Mouse (Mus musculus): Measurements from ENCODE around the gene Ttc24. TPM values are rescaled to one million over a fixed set of nuclear protein-coding genes. Genes with fewer than 3 reads are reported as not detected.

The Ttc24 gene
- polyA plus RNA-seq, 1 experiment from 2014 or later: not detected

GRCm38 (mm10) chr3:88030608-88031395 lies 47.3 kb downstream of the Ttc24 start:
- H3K27me3 ChIP-seq: peaks cover 31% of the 10 kb centered on the region
- no peak overlapping the region for H3K4me2 ChIP-seq
- no peak overlapping the region for H3K27ac ChIP-seq (replicated peaks)
- WGBS: 25% methylated on average over 19 of the region's 19 CpGs
- H3K36me3 ChIP-seq: no peaks in the 10 kb centered on the region
- H3K4me1 ChIP-seq (replicated peaks): no peaks in the 10 kb centered on the region
- no peak overlapping the region for H3K9ac ChIP-seq
- H3K4me3 ChIP-seq: no peak overlapping the region
- ATAC-seq (ENCODE audit: low FRiP score, low read depth): no peak
- no peaks in the 10 kb centered on the region for H3K9me3 ChIP-seq

- Histone ChIP-seq H3K36me3 (no peaks in the 10 kb centered on the region), H3K9ac (no peak within 1 kb of the TSS), H3K27me3 (peaks cover 58% of the 10 kb centered on the region), H3K27ac (replicated peaks) (no peak within 1 kb of the TSS), H3K4me1 (replicated peaks) (peaks cover 17% of the 10 kb centered on the region), H3K9me3 (no peaks in the 10 kb centered on the region), H3K4me2 (no peak within 1 kb of the TSS), H3K4me3 (no peak within 1 kb of the TSS)
- ATAC-seq (ENCODE audit: low FRiP score, low read depth): no peak
- 44% methylated on average over 5 of the region's 5 CpGs for WGBS
Observed at GRCm38 (mm10) chr3:88027434-88028186, 50.5 kb downstream of the Ttc24 start, which contains the start of gene Hapln2. Gene Hapln2 (minus strand): TSS chr3:88027583.

- Histone ChIP-seq H3K9ac (no peak overlapping the region), H3K27ac (replicated peaks) (no peak overlapping the region), H3K27me3 (peaks cover 60% of the 10 kb centered on the region), H3K9me3 (no peaks in the 10 kb centered on the region), H3K4me3 (no peak overlapping the region), H3K36me3 (no peaks in the 10 kb centered on the region), H3K4me1 (replicated peaks) (peaks cover 21% of the 10 kb centered on the region), H3K4me2 (no peak overlapping the region)
- no peak for ATAC-seq (ENCODE audit: low FRiP score, low read depth)
- WGBS: 71% methylated on average over 7 of the region's 7 CpGs
Observed at GRCm38 (mm10) chr3:88026823-88027222, 51.3 kb downstream of the Ttc24 start.

GRCm38 (mm10) chr3:88023192-88024074 lies 54.7 kb downstream of the Ttc24 start:
- no peaks in the 10 kb centered on the region for H3K36me3 ChIP-seq
- peak overlapping the region; percentile 89 for H3K4me2 ChIP-seq
- H3K4me1 ChIP-seq (replicated peaks): peaks cover 21% of the 10 kb centered on the region
- under 1% methylated on average over 79 of the region's 81 CpGs for WGBS
- peak overlapping the region; percentile 53 for H3K4me3 ChIP-seq
- no peak overlapping the region for H3K27ac ChIP-seq (replicated peaks)
- ATAC-seq (ENCODE audit: low FRiP score, low read depth): peak; percentile 76
- H3K9ac ChIP-seq: peak overlapping the region; percentile 39
- peaks cover 67% of the 10 kb centered on the region for H3K27me3 ChIP-seq
- H3K9me3 ChIP-seq: no peaks in the 10 kb centered on the region

GRCm38 (mm10) chr3:88022322-88023191 lies 55.5 kb downstream of the Ttc24 start:
- Histone ChIP-seq H3K4me1 (replicated peaks) (peaks cover 21% of the 10 kb centered on the region), H3K27ac (replicated peaks) (no peak overlapping the region), H3K4me2 (peak overlapping the region; percentile 89), H3K4me3 (peak overlapping the region; percentile 53), H3K9ac (peak overlapping the region; percentile 39), H3K9me3 (no peaks in the 10 kb centered on the region), H3K36me3 (no peaks in the 10 kb centered on the region), H3K27me3 (peaks cover 70% of the 10 kb centered on the region)
- under 1% methylated on average over 65 of the region's 66 CpGs for WGBS
- ATAC-seq (ENCODE audit: low FRiP score, low read depth): peak; percentile 90

Other genes with a start within 250 kb of the Ttc24 start
- 0.05 TPM in 1 of 2 replicates, not detected in the other for gene Sh2d2a, start 231.5 kb downstream of the Ttc24 start, polyA plus RNA-seq (2015; fragmentation: Nextera tagmentation; extraction: Ambion mirVana)
- gene Prcc, start 192.7 kb downstream of the Ttc24 start, polyA plus RNA-seq (2015; fragmentation: Nextera tagmentation; extraction: Ambion mirVana): 15.6 and 18.5 TPM in 2 replicates
- gene Hdgf, start 172.0 kb downstream of the Ttc24 start, polyA plus RNA-seq (2015; fragmentation: Nextera tagmentation; extraction: Ambion mirVana): 170 and 183 TPM in 2 replicates
- 48.6 and 56.2 TPM in 2 replicates for gene Mrpl24, start 158.8 kb downstream of the Ttc24 start, polyA plus RNA-seq (2015; fragmentation: Nextera tagmentation; extraction: Ambion mirVana)
- 30.7 and 33.3 TPM in 2 replicates for gene Isg20l2, start 148.0 kb downstream of the Ttc24 start, polyA plus RNA-seq (2015; fragmentation: Nextera tagmentation; extraction: Ambion mirVana)
- gene Rrnad1, start 147.6 kb downstream of the Ttc24 start, polyA plus RNA-seq (2015; fragmentation: Nextera tagmentation; extraction: Ambion mirVana): 20.1 and 20.3 TPM in 2 replicates
- 50.7 and 74.7 TPM in 2 replicates for gene Crabp2, start 129.6 kb downstream of the Ttc24 start, polyA plus RNA-seq (2015; fragmentation: Nextera tagmentation; extraction: Ambion mirVana)
- 31.8 and 42.1 TPM in 2 replicates for gene Nes, start 107.2 kb downstream of the Ttc24 start, polyA plus RNA-seq (2015; fragmentation: Nextera tagmentation; extraction: Ambion mirVana)
- gene Bcan, start 78.1 kb downstream of the Ttc24 start, polyA plus RNA-seq (2015; fragmentation: Nextera tagmentation; extraction: Ambion mirVana): 107 and 112 TPM in 2 replicates
- gene Hapln2, start 50.7 kb downstream of the Ttc24 start, polyA plus RNA-seq (2015; fragmentation: Nextera tagmentation; extraction: Ambion mirVana): 0.87 and 0.95 TPM in 2 replicates
- gene Gpatch4, start 35.2 kb downstream of the Ttc24 start, polyA plus RNA-seq (2015; fragmentation: Nextera tagmentation; extraction: Ambion mirVana): 36.0 and 36.5 TPM in 2 replicates
- gene Naxe, start 19.8 kb downstream of the Ttc24 start, polyA plus RNA-seq (2015; fragmentation: Nextera tagmentation; extraction: Ambion mirVana): 153 and 158 TPM in 2 replicates
- gene Iqgap3, start 3.7 kb upstream of the Ttc24 start, polyA plus RNA-seq (2015; fragmentation: Nextera tagmentation; extraction: Ambion mirVana): 3.4 and 4.4 TPM in 2 replicates
- gene Mef2d, start 64.1 kb upstream of the Ttc24 start, polyA plus RNA-seq (2015; fragmentation: Nextera tagmentation; extraction: Ambion mirVana): 19.2 and 23.9 TPM in 2 replicates
- 0.55 and 0.60 TPM in 2 replicates for gene Rhbg, start 176.4 kb upstream of the Ttc24 start, polyA plus RNA-seq (2015; fragmentation: Nextera tagmentation; extraction: Ambion mirVana)
- 0.35 TPM in 1 of 2 replicates, not detected in the other for gene Gm38392, start 208.9 kb upstream of the Ttc24 start, polyA plus RNA-seq (2015; fragmentation: Nextera tagmentation; extraction: Ambion mirVana)
- gene Tsacc, start 218.7 kb upstream of the Ttc24 start, polyA plus RNA-seq (2015; fragmentation: Nextera tagmentation; extraction: Ambion mirVana): 9.5 and 12.2 TPM in 2 replicates
- gene Cct3, start 218.8 kb upstream of the Ttc24 start, polyA plus RNA-seq (2015; fragmentation: Nextera tagmentation; extraction: Ambion mirVana): 446 and 451 TPM in 2 replicates
- gene Glmp, start 246.7 kb upstream of the Ttc24 start, polyA plus RNA-seq (2015; fragmentation: Nextera tagmentation; extraction: Ambion mirVana): 119 and 125 TPM in 2 replicates